Mouse (Mus musculus) heart, postnatal 10 days (tissue): ENCODE measurements at regions not wholly inside any gene's neighbourhood (a gene's known extent, or its start where the extent isn't known, plus 50 kb on each side); places are given as distances from the start of the nearest gene placed in this dataset.
"Not testable (repeated sequence)": the region's sequence is repeated elsewhere in the genome, so short reads cannot be mapped to it uniquely, and the experiment has no call there.

Experiments used
- DNase-seq, 2 experiments: peaks; one replicate each; pipeline ENCODE4 v3.0.0; 2021
- intact Hi-C: fragments of 180-260 bp; cut with DNase I; formaldehyde crosslinking; loops from one replicate; pipeline ENCODE4 v1.15.1; 2025

DNA sequence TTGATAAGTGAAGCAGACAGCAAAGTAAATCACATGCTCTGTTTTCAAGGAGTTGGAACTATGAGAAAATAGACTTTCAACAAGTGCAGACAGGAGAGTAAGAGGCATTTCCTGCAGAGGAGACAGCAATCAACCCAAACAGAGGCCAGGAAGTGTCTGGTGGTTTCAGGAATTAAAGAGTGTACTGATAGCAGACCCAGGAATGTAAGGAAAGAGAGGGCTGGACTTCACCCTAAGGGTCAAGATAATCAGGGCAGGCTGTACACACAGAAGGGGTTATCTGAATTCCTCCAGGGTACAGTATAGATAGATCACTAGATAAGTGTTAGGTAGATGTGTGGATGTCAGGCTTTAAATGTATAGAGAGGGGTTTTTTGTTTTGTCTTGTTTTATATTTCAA is 123.6 kb upstream of the Emcn start:
- intact Hi-C loops: no loop called here
- DNase-seq: no peak

DNA sequence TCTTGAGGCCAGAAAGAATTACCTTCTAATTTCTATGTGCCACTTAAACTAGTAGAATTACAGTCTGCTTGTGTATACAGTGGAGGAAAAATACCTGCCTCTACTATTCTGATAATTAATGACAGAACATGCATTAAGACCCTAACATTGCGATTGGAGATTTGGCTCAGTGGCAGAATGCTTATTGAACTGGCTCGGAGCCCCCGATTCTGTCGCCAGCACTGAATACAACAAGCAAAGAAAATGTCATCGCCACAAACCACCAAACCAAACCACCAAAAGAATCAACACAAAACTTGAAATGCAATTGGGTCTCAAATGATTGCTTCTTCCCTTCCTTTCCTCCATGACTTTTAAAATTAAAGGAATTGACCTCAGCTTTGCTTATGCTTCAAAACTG is 122.9 kb upstream of the Emcn start:
- no peak for DNase-seq
- intact Hi-C loops: no loop called here

DNA sequence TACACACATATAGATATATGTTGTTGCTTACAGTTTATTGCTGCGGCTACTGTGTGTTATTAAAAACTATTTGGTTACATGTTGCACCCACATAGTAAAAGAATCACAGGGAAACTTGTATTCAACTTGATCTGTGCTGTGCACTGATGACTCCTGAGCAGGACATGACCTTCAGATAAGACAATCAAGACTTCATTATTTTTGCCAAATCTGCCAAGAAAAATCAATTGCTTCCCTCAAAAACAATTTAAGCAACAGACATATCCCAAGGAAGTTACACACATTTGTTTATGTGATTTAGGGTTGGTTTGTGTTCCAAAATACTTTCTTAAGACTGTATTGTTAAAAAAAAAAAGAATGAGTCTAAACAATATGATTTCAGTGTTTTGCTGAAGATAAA is 114.7 kb upstream of the Emcn start:
- intact Hi-C loops: no loop called here
- DNase-seq: no peak

DNA sequence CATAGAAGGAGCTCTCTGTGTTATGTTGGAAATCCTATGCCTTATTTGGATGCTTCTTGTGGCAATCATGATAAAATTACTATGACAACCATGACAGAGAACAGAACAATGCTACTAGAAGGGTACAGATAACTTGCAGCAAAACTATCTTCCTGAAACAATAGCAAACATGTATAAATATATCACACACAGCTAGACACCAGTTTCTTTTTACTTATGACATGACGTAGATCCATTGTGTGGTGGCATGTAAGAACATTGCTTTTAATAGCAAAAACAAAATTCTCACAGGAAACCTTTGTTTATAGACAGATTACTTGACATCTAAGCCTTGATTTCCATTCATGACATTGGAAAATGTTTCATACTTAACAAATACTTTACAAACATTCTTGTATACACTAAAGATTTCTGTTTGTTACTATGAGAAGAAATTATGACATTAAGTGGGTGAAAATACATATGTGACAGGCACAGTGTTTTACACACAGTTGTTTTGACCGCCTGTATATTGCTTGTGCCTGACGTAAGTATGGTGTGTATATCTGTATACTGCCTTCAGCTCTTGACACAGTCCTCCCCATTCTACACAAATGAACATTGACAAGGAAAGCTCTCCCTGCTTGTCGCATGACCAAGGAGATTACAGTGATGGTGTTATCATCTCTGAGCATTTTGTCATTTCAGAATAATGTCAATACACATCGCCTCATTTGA is 113.6 kb upstream of the Emcn start:
- intact Hi-C loops: no loop called here

DNA sequence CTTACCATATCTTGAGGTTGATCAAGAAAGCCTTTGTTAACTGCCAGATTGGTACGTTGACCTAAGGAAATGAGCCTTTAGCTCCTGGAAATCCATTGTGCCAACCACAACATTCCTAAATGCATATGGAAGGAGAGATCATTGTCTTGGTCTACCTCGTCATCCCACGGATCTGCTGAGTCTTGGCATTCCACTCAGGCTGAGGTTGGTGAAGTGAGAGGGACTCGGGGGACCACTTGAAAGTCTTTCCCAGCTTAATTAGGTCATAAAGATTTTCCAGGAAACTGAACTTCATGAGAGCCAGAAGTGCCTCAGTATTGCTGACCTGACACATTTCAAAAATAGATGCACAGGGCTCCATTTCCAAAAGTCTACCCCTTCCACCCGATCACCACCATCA is 112.5 kb upstream of the Emcn start:
- intact Hi-C loops: no loop called here

More for the DNA sequence above, 113.6 kb upstream of the Emcn start:
- no peak for DNase-seq

DNA sequence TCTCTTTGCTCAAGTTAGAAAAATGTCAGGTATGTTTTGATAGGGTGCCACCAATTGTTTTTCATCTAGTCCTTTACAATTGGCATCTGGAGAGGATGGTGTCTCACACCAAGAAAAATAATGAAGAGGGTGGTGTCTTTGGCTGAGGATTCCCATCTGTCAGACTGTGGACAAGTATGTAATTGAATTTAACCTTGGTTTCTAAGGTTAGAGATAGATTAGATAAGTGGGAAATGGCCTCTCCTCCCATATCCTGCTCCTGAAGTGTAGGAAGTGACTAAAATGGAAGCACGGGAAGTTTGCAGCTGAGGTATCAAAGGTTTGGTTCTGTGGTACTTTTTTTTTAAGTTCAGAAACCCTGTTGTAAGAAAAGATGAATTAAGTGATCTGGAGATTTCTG is 98.0 kb upstream of the Emcn start:
- peak in 1 of 2 experiments; percentile 1 for DNase-seq
- intact Hi-C loops: loop anchor here (5.0 kb wide), 1 partner anchor 91 kb away; no protein-coding TSS in a partner anchor

More for the DNA sequence above, 112.5 kb upstream of the Emcn start:
- no peak for DNase-seq

DNA sequence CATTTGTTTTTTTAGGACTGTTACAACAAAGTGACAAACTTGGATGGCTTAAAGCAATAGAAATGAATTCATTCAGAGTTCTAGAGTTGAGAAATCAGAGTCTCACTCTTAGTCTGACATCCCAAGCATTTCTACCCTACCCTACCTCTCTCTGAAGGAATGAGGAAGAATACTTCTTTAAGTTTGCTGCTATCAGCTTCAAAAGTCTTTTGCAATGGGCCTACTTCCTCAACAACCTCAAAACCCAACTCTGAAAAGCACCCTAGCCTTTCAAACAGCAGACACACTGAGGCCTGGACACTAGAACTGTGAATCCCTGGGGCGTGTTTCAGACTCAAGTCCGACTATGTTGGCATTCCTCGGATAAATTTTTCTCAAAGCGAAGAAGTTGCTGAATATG is 77.0 kb upstream of the Emcn start:
- no peak for DNase-seq
- intact Hi-C loops: no loop called here

DNA sequence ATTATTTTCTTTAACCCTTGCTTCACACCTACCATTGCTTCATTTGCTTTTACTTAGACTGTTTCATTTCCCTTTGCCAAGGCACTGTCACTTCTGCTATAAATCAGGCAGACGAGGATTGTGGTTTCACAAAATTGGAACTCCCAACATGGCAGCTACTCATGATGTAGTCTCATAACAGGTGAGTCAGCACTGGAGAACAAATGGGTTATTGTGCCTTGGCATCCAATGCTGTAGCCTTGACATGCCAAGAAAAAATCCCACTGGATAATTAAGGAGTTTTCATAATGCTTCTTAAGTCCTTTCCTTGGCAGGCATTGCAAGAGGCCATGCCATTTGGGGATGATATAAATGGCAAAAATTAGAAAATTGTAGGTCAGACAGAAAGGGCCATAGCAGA is 73.1 kb upstream of the Emcn start:
- intact Hi-C loops: no loop called here
- no peak for DNase-seq

DNA sequence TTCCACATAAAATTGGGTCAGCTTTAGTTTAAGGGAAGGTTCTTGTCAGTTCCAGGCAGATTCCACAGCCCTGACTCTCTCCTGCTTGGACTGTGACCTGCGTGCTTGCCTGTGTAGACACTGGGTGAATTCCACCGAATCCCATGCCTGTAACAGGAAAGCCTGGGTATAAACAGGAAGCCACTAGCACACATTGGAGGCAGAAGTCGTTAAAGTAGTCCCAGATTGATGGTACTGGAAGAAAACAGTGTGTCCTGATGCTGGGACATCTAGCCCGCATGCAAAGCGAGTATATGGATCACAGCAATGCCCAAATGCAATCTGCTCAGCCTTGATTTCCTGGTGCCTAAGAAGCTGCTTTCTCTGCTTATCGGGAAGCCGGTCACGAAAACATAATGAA is 65.4 kb upstream of the Emcn start:
- no peak for DNase-seq

DNA sequence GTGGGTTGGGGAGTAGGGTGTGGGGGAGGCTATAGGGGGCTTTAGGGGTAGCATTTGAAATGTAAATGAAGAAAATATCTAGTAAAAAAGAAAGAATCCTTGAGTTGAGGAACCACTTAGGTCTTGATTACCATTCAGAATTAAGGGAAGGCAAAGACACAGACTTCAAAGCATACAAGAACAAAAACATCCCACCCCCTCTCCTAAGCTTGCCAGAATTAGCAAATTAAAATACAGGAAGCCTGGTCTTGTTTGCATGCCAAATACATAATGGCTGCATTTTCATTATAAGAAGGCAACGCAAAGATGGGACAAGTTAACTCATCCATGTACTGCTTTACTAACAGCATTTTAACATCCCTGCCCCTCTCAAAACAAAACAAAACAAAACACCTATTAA is 61.6 kb upstream of the Emcn start:
- intact Hi-C loops: no loop called here
- no peak for DNase-seq

More for the DNA sequence above, 65.4 kb upstream of the Emcn start:
- intact Hi-C loops: no loop called here

DNA sequence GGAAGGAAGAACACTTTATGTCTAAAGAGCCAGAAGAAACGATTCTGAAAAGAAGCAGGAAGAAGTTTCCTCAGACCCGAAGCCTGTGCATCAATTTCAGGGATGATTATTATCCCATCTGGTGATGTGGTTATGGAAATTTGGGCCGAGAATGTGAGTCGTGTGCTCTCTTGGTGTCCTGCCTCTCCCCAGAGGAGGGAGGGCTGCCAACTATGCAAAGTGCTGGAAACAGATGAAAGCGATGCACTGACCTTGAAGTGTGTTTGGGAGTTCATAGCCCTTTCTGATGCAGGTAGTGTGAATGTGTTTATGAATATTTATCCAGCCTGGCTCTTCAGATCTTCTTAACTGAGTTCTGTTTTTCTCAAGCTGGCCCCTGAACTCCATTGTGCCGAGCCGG is 59.8 kb upstream of the Emcn start:
- DNase-seq: peak; percentile 48 to 56
- intact Hi-C loops: loop anchor here (10.0 kb wide), 1 partner anchor 574 kb away; no protein-coding TSS in a partner anchor

DNA sequence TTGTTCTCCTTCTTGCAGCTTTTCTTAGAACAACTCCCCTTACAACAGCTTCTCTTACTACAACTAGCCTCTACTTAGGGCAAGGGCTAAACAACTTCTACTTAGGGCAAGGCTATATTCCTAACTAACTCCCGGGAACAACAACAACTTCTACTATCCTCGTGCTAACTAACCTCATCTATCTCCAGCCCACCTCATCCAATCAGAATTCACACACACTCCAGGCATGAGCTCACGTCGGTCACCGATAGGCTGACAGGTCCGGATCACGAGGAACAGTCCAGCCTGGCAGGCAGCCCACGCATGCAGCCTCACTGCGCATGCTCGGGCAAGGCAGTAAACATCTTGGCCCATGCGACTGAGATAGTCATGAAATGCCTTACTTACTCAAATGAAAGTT is 53.3 kb upstream of the Emcn start:
- not testable (repeated sequence) for DNase-seq
- intact Hi-C loops: loop anchor here (10.0 kb wide), 1 partner anchor 567 kb away; no protein-coding TSS in a partner anchor

DNA sequence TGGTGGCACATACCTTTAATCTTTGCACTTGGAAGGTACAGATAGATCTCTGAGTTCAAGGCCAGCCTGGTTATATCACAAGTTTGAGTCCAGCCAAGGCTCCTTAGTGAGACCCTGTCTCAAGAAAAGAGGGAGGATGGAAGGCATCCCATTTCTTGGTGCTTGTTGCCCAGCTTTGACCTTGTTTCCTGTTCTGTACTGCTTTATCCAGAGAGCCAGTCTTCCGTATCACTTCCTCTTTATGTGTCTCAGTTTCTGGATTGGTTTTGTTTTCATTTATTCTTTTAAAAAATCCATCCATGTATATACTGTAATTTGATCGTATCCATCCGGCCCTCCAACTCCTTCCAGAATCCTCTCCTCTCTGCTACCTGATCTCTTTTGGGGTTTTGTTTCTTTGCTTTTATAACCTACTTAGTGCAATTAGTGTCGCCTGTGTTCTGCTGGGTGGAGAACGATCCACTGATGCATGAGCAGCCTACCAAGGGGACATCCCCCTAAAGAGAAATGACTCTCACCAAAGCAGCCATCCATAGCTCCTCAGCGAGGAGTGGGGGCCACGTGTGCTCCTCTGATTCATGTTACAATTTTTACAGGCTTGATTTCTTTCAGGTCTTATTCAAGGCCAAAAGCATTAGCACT is 52.4 kb upstream of the Emcn start:
- no peak for DNase-seq
- intact Hi-C loops: loop anchor here (10.0 kb wide), 1 partner anchor 566 kb away; no protein-coding TSS in a partner anchor

DNA sequence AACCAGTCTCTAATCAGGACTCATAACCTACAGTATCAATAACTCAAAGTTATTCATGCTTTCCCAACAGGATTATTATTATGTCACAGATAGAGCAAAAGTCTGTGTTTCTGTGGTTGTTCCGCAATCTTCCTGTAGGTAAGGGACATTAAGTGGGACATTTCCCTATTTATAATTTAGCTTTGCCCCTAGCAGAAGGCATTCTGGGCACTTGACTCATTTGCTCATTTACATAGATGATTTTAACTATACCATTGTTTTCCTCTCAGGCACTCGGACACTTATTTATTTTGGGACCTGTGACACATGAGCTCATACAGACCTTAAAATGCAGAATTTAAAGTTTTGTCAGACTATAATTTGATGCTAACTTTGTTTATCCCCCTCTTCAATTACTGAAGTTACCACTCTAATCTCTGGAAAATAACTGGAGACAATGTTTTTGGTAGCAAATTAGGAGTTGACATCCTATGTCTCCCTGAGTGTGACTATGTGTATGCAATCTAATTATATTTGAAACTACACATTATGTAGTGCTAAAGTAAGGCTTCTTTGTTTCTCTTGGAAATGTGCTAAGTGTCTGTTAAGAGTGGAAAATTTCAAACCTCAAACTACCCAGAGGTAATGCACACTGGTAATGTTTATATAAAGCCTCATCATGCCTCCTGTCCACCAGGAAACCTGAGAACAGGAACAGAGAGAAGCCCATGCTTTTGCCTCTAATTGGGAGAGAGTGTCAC is 51.8 kb upstream of the Emcn start:
- no peak for DNase-seq
- intact Hi-C loops: loop anchor here (10.0 kb wide), 1 partner anchor 566 kb away; no protein-coding TSS in a partner anchor

DNA sequence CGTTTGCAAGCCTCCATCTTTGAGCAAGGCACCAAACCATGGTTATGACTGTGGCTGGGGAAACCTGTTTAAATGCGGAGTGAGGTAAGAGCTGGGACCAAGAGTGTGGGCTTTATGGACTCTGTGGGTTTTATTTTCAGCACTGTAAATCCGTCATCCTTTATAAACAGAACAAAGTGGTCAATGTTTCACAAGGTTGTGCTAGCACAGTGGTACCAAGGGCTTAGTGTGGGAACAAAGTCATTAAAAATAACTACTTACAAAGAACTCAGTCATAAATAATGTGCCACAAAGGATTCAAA is 51.2 kb upstream of the Emcn start:
- intact Hi-C loops: loop anchor here (10.0 kb wide), 1 partner anchor 565 kb away; no protein-coding TSS in a partner anchor
- no peak for DNase-seq
